Mouse (Mus musculus) E14TG2a.4 (cell line): ENCODE data around the gene Ccdc54.

Experiments used
- CTCF ChIP-seq: conservative IDR thresholded peaks from 2 replicates; pipeline ENCODE4 v1.5.1; 2014; ENCODE audit warnings: low read length
- NANOG ChIP-seq: IDR thresholded peaks from 2 replicates; pipeline ENCODE4 v1.6.1; 2014; ENCODE audit warnings: borderline replicate concordance, low read length, mixed read lengths
- POU5F1 ChIP-seq: IDR thresholded peaks from 2 replicates; pipeline ENCODE4 v1.6.1; 2014; ENCODE audit warnings: low read length, borderline replicate concordance

- no peak for TF ChIP-seq CTCF
- TF ChIP-seq POU5F1: no peak
- no peak for TF ChIP-seq NANOG
Observed at GRCm38 (mm10) chr16:50596171-50596570, 5.2 kb upstream of the Ccdc54 start.
